ENCODE assay signal across 10 mouse cellular contexts in the genomic region with DNA sequence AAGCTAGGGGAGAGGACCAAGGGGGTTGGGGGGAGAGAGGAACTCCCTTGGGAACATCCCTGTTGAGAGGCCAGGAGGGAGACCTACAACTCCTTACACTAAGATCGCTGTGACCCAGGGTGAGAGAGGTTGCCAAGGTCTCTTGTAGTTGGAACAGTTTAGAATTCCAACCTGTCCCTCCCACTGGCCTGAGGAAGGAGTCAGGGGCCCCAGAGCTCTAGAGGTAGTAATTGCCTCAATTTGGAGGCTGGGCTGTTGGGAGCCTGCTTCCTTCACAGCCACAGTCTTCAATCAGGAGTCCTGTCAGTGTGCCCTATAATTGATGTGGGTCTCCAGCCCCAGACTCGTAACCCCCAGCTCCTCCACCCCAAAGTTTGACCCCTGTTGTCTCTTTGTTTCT. TPM values are rescaled to one million over a fixed set of nuclear protein-coding genes. Genes with fewer than 3 reads are reported as not detected.
A peak's percentile ranks its signal among the peaks of the same experiment; 100 is the strongest.
DNase-seq lines count a peak whose midpoint lies in the region; ATAC-seq and TF ChIP-seq lines count a peak whose summit lies in the region.
"Had no signal": no experiment of that assay in that cellular context is flagged by ENCODE, and none has a peak within 500 bp of the region (broad histone marks: within the 10 kb centered on the region; RNA-seq: fewer than 3 reads in every experiment).

No protein-coding gene starts in this region.

- no peaks in the 10 kb centered on the region for H3K9me3 ChIP-seq in kidney, postnatal 0 days (replicated peaks; ENCODE audit: low read length)
- no peaks in the 10 kb centered on the region for H3K9me3 ChIP-seq in forebrain, embryonic 12.5 days
- H3K9me3 ChIP-seq in limb, embryonic 11.5 days (ENCODE audit: control insufficient read depth, low read length) = no peaks in the 10 kb centered on the region

- H3K27me3 ChIP-seq in kidney, postnatal 0 days (ENCODE audit: insufficient read depth, low read length) = no peaks in the 10 kb centered on the region
- H3K27me3 ChIP-seq in forebrain, embryonic 12.5 days = peaks cover 9% of the 10 kb centered on the region; the same call in 1 of the 2 replicates
- no peaks in the 10 kb centered on the region for H3K27me3 ChIP-seq in limb, embryonic 11.5 days (ENCODE audit: control insufficient read depth, insufficient read depth, low read length)

- no peak for TF ChIP-seq CTCF in kidney, postnatal 0 days (IDR thresholded peaks at IDR 0.05; ENCODE audit: low read depth)

- H3K4me3 ChIP-seq in kidney, postnatal 0 days (replicated peaks; ENCODE audit: low read depth, low read length) = no peak overlapping the region
- no peak overlapping the region for H3K4me3 ChIP-seq in forebrain, embryonic 12.5 days (replicated peaks)
- H3K4me3 ChIP-seq in limb, embryonic 11.5 days (ENCODE audit: low read depth, low read length) = no peak overlapping the region
- H3K4me3 ChIP-seq: liver, embryonic 13.5 days had no signal

- 8% methylated on average over 2 of the region's 2 CpGs for WGBS in kidney, postnatal 0 days
- 5% methylated on average over 2 of the region's 2 CpGs for WGBS in forebrain, embryonic 12.5 days
- 2% methylated on average over 2 of the region's 2 CpGs for WGBS in limb, embryonic 11.5 days

- H3K4me2 ChIP-seq in kidney, postnatal 0 days (ENCODE audit: low read length) = peak overlapping the region; percentile 33
- H3K4me2 ChIP-seq in forebrain, embryonic 12.5 days = peak overlapping the region; percentile 47
- H3K4me2 ChIP-seq in limb, embryonic 11.5 days (ENCODE audit: low read depth, severe bottlenecking) = peak overlapping the region; percentile 29

- peaks cover 16% of the 10 kb centered on the region for H3K4me1 ChIP-seq in kidney, postnatal 0 days (replicated peaks; ENCODE audit: insufficient read depth, low read length)
- H3K4me1 ChIP-seq in forebrain, embryonic 12.5 days = peaks cover 45% of the 10 kb centered on the region
- peaks cover 24% of the 10 kb centered on the region for H3K4me1 ChIP-seq in limb, embryonic 11.5 days (ENCODE audit: control insufficient read depth, insufficient read depth, low read length)

- 0 out of 2 replicates have a peak overlapping the region, but pooled peaks have one; percentile 23 for H3K9ac ChIP-seq in kidney, postnatal 0 days (ENCODE audit: low read depth, low read length)
- peak overlapping the region; percentile 46; the same call in 1 of the 2 replicates for H3K9ac ChIP-seq in forebrain, embryonic 12.5 days
- peak overlapping the region; percentile 52; the same call in 1 of the 2 replicates for H3K9ac ChIP-seq in limb, embryonic 11.5 days (ENCODE audit: low read length)
- H3K9ac ChIP-seq: liver, embryonic 13.5 days had no signal

- ATAC-seq in kidney, postnatal 0 days (replicated peaks; ENCODE audit: low FRiP score, low read depth) = no peak
- no peak for ATAC-seq in forebrain, embryonic 12.5 days (ENCODE audit: low FRiP score)
- ATAC-seq in limb, embryonic 11.5 days (ENCODE audit: insufficient number of reproducible peaks, low FRiP score, low TSS enrichment, low read depth) = no peak

- no peak for DNase-seq in kidney, postnatal 0 days (ENCODE audit: low spot score)
- DNase-seq in kidney, postnatal 25 days = no peak
- peak; percentile 56 for DNase-seq in limb, embryonic 11.5 days (ENCODE audit: low spot score)
- peak; percentile 47 for DNase-seq in retina, embryonic 14.5 days (ENCODE audit: low spot score)
- no peak for DNase-seq in Muller cell, postnatal 12 days (ENCODE audit: inconsistent ontology term)
- no peak for DNase-seq in urinary bladder, postnatal 25 days (ENCODE audit: low spot score)
- DNase-seq in urinary bladder, postnatal 4 days (ENCODE audit: low spot score in 2 of 2) = no peak
- DNase-seq: adrenal gland, postnatal 25 days; liver, embryonic 13.5 days had no signal

- H3K36me3 ChIP-seq in kidney, postnatal 0 days (ENCODE audit: insufficient read depth, low read length) = no peaks in the 10 kb centered on the region
- no peaks in the 10 kb centered on the region; the same call in 1 of the 2 replicates for H3K36me3 ChIP-seq in forebrain, embryonic 12.5 days (replicated peaks)
- H3K36me3 ChIP-seq in limb, embryonic 11.5 days (ENCODE audit: control insufficient read depth, insufficient read depth, low read length) = no peaks in the 10 kb centered on the region
- H3K36me3 ChIP-seq: liver, embryonic 13.5 days had no signal

- no peak overlapping the region for H3K27ac ChIP-seq in kidney, postnatal 0 days
- peak overlapping the region; percentile 77; the same call in 1 of the 2 replicates for H3K27ac ChIP-seq in forebrain, embryonic 12.5 days
- H3K27ac ChIP-seq in limb, embryonic 11.5 days (replicated peaks; ENCODE audit: low read depth, low read length) = no peak overlapping the region
- H3K27ac ChIP-seq: liver, embryonic 13.5 days had no signal

RNA-seq across cellular contexts. Expression of a gene that starts 4.9 kb away (rescaled TPM):
- 5.9 and 7.0 TPM in 2 replicates for polyA plus RNA-seq in kidney, postnatal 0 days (2015; fragmentation: Nextera tagmentation; extraction: Ambion mirVana)
- polyA plus RNA-seq in forebrain, embryonic 12.5 days (2016; fragmentation: Nextera tagmentation; extraction: Ambion mirVana) = 9.1 and 9.5 TPM in 2 replicates
- polyA plus RNA-seq in limb, embryonic 11.5 days (2014; fragmentation: Nextera tagmentation; extraction: Ambion mirVana) = 5.3 and 5.4 TPM in 2 replicates

RNA-seq across cellular contexts. Expression of a gene that starts 17.7 kb away (rescaled TPM):
- polyA plus RNA-seq in kidney, postnatal 0 days (2015; fragmentation: Nextera tagmentation; extraction: Ambion mirVana) = 55.7 and 56.8 TPM in 2 replicates
- 110 and 114 TPM in 2 replicates for polyA plus RNA-seq in forebrain, embryonic 12.5 days (2016; fragmentation: Nextera tagmentation; extraction: Ambion mirVana)
- 75.3 and 81.9 TPM in 2 replicates for polyA plus RNA-seq in limb, embryonic 11.5 days (2014; fragmentation: Nextera tagmentation; extraction: Ambion mirVana)

Comparison
In these comparisons a context has a peak if more than half of its experiments do, and no peak if none do; other contexts are left out.
1. DNase-seq: peak in limb, embryonic 11.5 days (single experiment) and retina, embryonic 14.5 days (single experiment); none in kidney, postnatal 0 days (single experiment), kidney, postnatal 25 days (0 of 2), Muller cell, postnatal 12 days (single experiment), urinary bladder, postnatal 25 days (single experiment) and urinary bladder, postnatal 4 days (0 of 2).
2. Peak in every context shown above with its lines, with median percentiles within 50 percentile points of each other: H3K4me2 ChIP-seq and H3K9ac ChIP-seq.